Mouse (Mus musculus) cerebellum, adult 2 months (tissue): ENCODE results near the gene Tmem202.

Experiments used
- CTCF ChIP-seq: fragments of 200-500 bp; IDR thresholded peaks from 2 replicates; pipeline ENCODE4 v1.5.1; 2011; ENCODE audit warnings: low read depth, mild to moderate bottlenecking, control low read depth, low read length, moderate library complexity, borderline replicate concordance; ENCODE audit not compliant: insufficient read depth
- POLR2A ChIP-seq: fragments of 200-500 bp; IDR thresholded peaks from 2 replicates; pipeline ENCODE4 v1.6.1; 2011; ENCODE audit warnings: low read length, control low read depth, borderline replicate concordance; ENCODE audit not compliant: insufficient read depth

DNA sequence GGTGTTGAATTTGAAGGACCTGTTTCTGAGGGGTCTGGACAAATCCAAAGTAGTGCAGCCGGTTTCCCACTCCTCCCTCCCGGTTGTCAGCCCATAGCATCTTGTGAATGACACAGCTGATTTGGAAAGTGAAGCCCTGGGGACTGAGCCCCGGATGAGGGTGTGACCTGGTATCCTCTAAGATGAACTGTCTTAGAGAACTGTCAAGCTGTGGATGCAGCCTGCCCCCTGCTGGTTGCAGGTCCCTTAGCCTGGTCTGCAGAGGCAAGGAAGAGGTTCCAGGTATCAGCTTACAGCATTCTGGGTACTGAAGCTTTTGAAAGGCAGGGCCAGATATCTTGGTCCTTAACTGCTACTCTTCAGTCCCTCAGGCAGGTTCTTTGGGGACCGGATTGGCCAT is 26.0 kb upstream of the Tmem202 start:
- TF ChIP-seq POLR2A (no peak), CTCF (peak; percentile 78)
